Mouse (Mus musculus) mouse embryonic stem cell (cell line): ENCODE measurements around the gene Mrto4.
"Not testable (repeated sequence)": the region's sequence is repeated elsewhere in the genome, so short reads cannot be mapped to it uniquely, and the experiment has no call there.

ENCODE experiments used
- in situ Hi-C, 2 experiments: fragments of 300-500 bp; cut with MboI; formaldehyde crosslinking; loops; 1 replicate in 1 of 2; 3 replicates in 1 of 2; pipeline ENCODE4 v1.14.3; 2019 to 2020; ENCODE audit warnings: low sequenced_read_pairs in 2 of 2, low pct_unique_long_range_greater_than_20kb in 1 of 2, mixed read lengths in 1 of 2; ENCODE audit not compliant: unreplicated experiment in 1 of 2

Mrto4 gene

GRCm38 (mm10) chr4:139351931-139352711 lies at the start of gene Mrto4, which contains the start of the genes Emc1 and Ubr4:
TSS of gene Mrto4 (minus strand) at chr4:139352576.
TSS of gene Emc1 (plus strand) at chr4:139352587.
TSS of gene Ubr4 (plus strand) at chr4:139352609.
- in situ Hi-C loops, result no loop called here

- in situ Hi-C loops, result no loop called here
Measured at GRCm38 (mm10) chr4:139400487-139400886, 48.1 kb upstream of the Mrto4 start.

GRCm38 (mm10) chr4:139395431-139395830 lies 43.1 kb upstream of the Mrto4 start:
- in situ Hi-C loops, result no loop called here

GRCm38 (mm10) chr4:139389557-139389956 lies 37.2 kb upstream of the Mrto4 start:
- in situ Hi-C loops, result no loop called here

- in situ Hi-C loops, result no loop called here
Measured at GRCm38 (mm10) chr4:139386869-139387319, 34.5 kb upstream of the Mrto4 start.

- in situ Hi-C loops, result not testable (repeated sequence)
Measured at GRCm38 (mm10) chr4:139385841-139386240, 33.5 kb upstream of the Mrto4 start.

GRCm38 (mm10) chr4:139382231-139382630 lies 29.9 kb upstream of the Mrto4 start:
- in situ Hi-C loops, result no loop called here

- in situ Hi-C loops, result no loop called here
Measured at GRCm38 (mm10) chr4:139381452-139381845, 29.1 kb upstream of the Mrto4 start.

- in situ Hi-C loops, result no loop called here
Measured at GRCm38 (mm10) chr4:139380775-139381451, 28.5 kb upstream of the Mrto4 start.

- in situ Hi-C loops, result no loop called here
Measured at GRCm38 (mm10) chr4:139380207-139380748, 27.9 kb upstream of the Mrto4 start.

GRCm38 (mm10) chr4:139379719-139380118 lies 27.3 kb upstream of the Mrto4 start:
- in situ Hi-C loops, result no loop called here

- in situ Hi-C loops, result no loop called here
Measured at GRCm38 (mm10) chr4:139373531-139373930, 21.2 kb upstream of the Mrto4 start.

- in situ Hi-C loops, result no loop called here
Measured at GRCm38 (mm10) chr4:139373130-139373529, 20.8 kb upstream of the Mrto4 start.

GRCm38 (mm10) chr4:139368038-139368437 lies 15.7 kb upstream of the Mrto4 start:
- in situ Hi-C loops, result no loop called here

GRCm38 (mm10) chr4:139367336-139367735 lies 15.0 kb upstream of the Mrto4 start:
- in situ Hi-C loops, result no loop called here

GRCm38 (mm10) chr4:139360761-139361548 lies 8.6 kb upstream of the Mrto4 start:
- in situ Hi-C loops, result no loop called here

GRCm38 (mm10) chr4:139357211-139357610 lies 4.8 kb upstream of the Mrto4 start:
- in situ Hi-C loops, result no loop called here

- in situ Hi-C loops, result no loop called here
Measured at GRCm38 (mm10) chr4:139352832-139353231, 456 bp upstream of the Mrto4 start.
